ENCODE assay signal across 13 mouse cellular contexts in genomic region chr6:100032701-100033100, GRCm38 (mm10).
A peak's percentile ranks its signal among the peaks of the same experiment; 100 is the strongest.
DNase-seq lines count a peak whose midpoint lies in the region; ATAC-seq and TF ChIP-seq lines count a peak whose summit lies in the region.
"Had no signal": no experiment of that assay in that cellular context is flagged by ENCODE, and none has a peak within 500 bp of the region (broad histone marks: within the 10 kb centered on the region; RNA-seq: fewer than 3 reads in every experiment).

No protein-coding gene starts in this region.

- 80% methylated on average over 10 of the region's 10 CpGs for WGBS in kidney, embryonic 15.5 days
- WGBS in stomach, postnatal 0 days, result 82% methylated on average over 10 of the region's 10 CpGs
- WGBS in neural tube, embryonic 15.5 days, result 71% methylated on average over 10 of the region's 10 CpGs

- no peak overlapping the region for H3K9ac ChIP-seq in kidney, embryonic 15.5 days
- no peak overlapping the region for H3K9ac ChIP-seq in stomach, postnatal 0 days (ENCODE audit: low read length)
- no peak overlapping the region for H3K9ac ChIP-seq in neural tube, embryonic 15.5 days (replicated peaks)
- H3K9ac ChIP-seq: heart, embryonic 15.5 days; intestine, embryonic 15.5 days; limb, embryonic 13.5 days had no signal

- ATAC-seq in kidney, embryonic 15.5 days (replicated peaks; ENCODE audit: low FRiP score), result no peak
- no peak for ATAC-seq in stomach, postnatal 0 days (ENCODE audit: low FRiP score, low TSS enrichment)
- ATAC-seq in neural tube, embryonic 15.5 days (ENCODE audit: low FRiP score), result no peak
- ATAC-seq: intestine, embryonic 15.5 days; midbrain, embryonic 16.5 days had no signal

- H3K4me2 ChIP-seq in kidney, embryonic 15.5 days, result no peak overlapping the region
- no peak overlapping the region for H3K4me2 ChIP-seq in stomach, postnatal 0 days (replicated peaks; ENCODE audit: low read depth)
- no peak overlapping the region for H3K4me2 ChIP-seq in neural tube, embryonic 15.5 days
- H3K4me2 ChIP-seq: heart, embryonic 15.5 days; intestine, embryonic 15.5 days; limb, embryonic 13.5 days had no signal

- TF ChIP-seq CTCF in stomach, postnatal 0 days (IDR thresholded peaks at IDR 0.05; ENCODE audit: low read depth), result no peak

- no peak for TF ChIP-seq EP300 in stomach, postnatal 0 days (optimal IDR thresholded peaks at IDR 0.05)

- H3K36me3 ChIP-seq in kidney, embryonic 15.5 days, result no peaks in the 10 kb centered on the region
- H3K36me3 ChIP-seq in stomach, postnatal 0 days (ENCODE audit: control insufficient read depth, insufficient read depth, low read length), result no peaks in the 10 kb centered on the region
- no peaks in the 10 kb centered on the region for H3K36me3 ChIP-seq in neural tube, embryonic 15.5 days
- H3K36me3 ChIP-seq: heart, embryonic 15.5 days; intestine, embryonic 15.5 days; limb, embryonic 13.5 days had no signal

- H3K4me3 ChIP-seq in kidney, embryonic 15.5 days (replicated peaks), result no peak overlapping the region
- H3K4me3 ChIP-seq in stomach, postnatal 0 days (ENCODE audit: low read depth, low read length), result no peak overlapping the region
- H3K4me3 ChIP-seq in neural tube, embryonic 15.5 days (replicated peaks), result no peak overlapping the region
- H3K4me3 ChIP-seq: heart, embryonic 15.5 days; intestine, embryonic 15.5 days; limb, embryonic 13.5 days had no signal

- no peak overlapping the region for H3K27ac ChIP-seq in kidney, embryonic 15.5 days
- no peak overlapping the region for H3K27ac ChIP-seq in stomach, postnatal 0 days (replicated peaks)
- H3K27ac ChIP-seq in neural tube, embryonic 15.5 days (replicated peaks), result no peak overlapping the region
- H3K27ac ChIP-seq: heart, embryonic 15.5 days; intestine, embryonic 15.5 days; limb, embryonic 13.5 days had no signal

- peaks cover 40% of the 10 kb centered on the region for H3K27me3 ChIP-seq in kidney, embryonic 15.5 days
- H3K27me3 ChIP-seq in stomach, postnatal 0 days (ENCODE audit: control insufficient read depth, insufficient read depth, low read length), result no peaks in the 10 kb centered on the region
- peaks cover 11% of the 10 kb centered on the region for H3K27me3 ChIP-seq in neural tube, embryonic 15.5 days (replicated peaks)
- H3K27me3 ChIP-seq: intestine, embryonic 15.5 days had no signal

- peak; percentile 30 for DNase-seq in kidney, adult 18-20 months
- DNase-seq in cerebellum, adult 8-10 months, result peak; percentile 88
- peak; percentile 21 for DNase-seq in layer of hippocampus, adult 9-11 months
- DNase-seq in right cerebral cortex, postnatal 25 days, result peak; percentile 48
- DNase-seq in stomach, postnatal 0 days (ENCODE audit: low spot score), result no peak
- DNase-seq: lung, postnatal 10 days; thymus, postnatal 4 days had no signal

- no peaks in the 10 kb centered on the region for H3K4me1 ChIP-seq in kidney, embryonic 15.5 days
- no peaks in the 10 kb centered on the region for H3K4me1 ChIP-seq in stomach, postnatal 0 days (replicated peaks; ENCODE audit: control insufficient read depth, insufficient read depth)
- H3K4me1 ChIP-seq in neural tube, embryonic 15.5 days, result peaks cover 4% of the 10 kb centered on the region; the same call in 1 of the 2 replicates
- H3K4me1 ChIP-seq: heart, embryonic 15.5 days; intestine, embryonic 15.5 days; limb, embryonic 13.5 days had no signal

- H3K9me3 ChIP-seq in kidney, embryonic 15.5 days (replicated peaks), result no peaks in the 10 kb centered on the region
- H3K9me3 ChIP-seq in stomach, postnatal 0 days (ENCODE audit: control insufficient read depth, low read length), result no peaks in the 10 kb centered on the region
- H3K9me3 ChIP-seq in neural tube, embryonic 15.5 days (replicated peaks), result no peaks in the 10 kb centered on the region
- H3K9me3 ChIP-seq: heart, embryonic 15.5 days; intestine, embryonic 15.5 days; limb, embryonic 13.5 days had no signal
